Mouse (Mus musculus) embryonic facial prominence, embryonic 14.5 days (tissue): Measurements from ENCODE around the gene Adarb2. TPM values are rescaled to one million over a fixed set of nuclear protein-coding genes. Genes with fewer than 3 reads are reported as not detected.

Experiments
- ATAC-seq: fragments of 200-750 bp; cut with Nextera tagmentation; 2 replicates; pipeline ENCODE4 v1.8.0; 2017; ENCODE audit warnings: low read depth, moderate number of reproducible peaks, moderate TSS enrichment
- DNase-seq: peaks from one replicate; pipeline ENCODE4 v3.0.0-alpha.2; 2015; ENCODE audit warnings: low spot score
- H3K27ac ChIP-seq: fragments of 300-500 bp; sonication (generic); replicated peaks from 2 replicates; pipeline ENCODE4 v1.5.1; 2014; ENCODE audit warnings: low read depth, mild to moderate bottlenecking, low read length, moderate library complexity
- H3K27me3 ChIP-seq: fragments of 300-500 bp; sonication (generic); replicated peaks from 2 replicates; pipeline ENCODE4 v1.6.1; 2014; ENCODE audit warnings: low read length; ENCODE audit not compliant: control insufficient read depth, insufficient read depth
- H3K36me3 ChIP-seq: fragments of 300-500 bp; sonication (generic); 2 replicates; pipeline ENCODE4 v1.6.1; 2014; ENCODE audit warnings: low read length, mixed read lengths; ENCODE audit not compliant: control insufficient read depth, insufficient read depth
- H3K4me1 ChIP-seq: fragments of 300-500 bp; sonication (generic); 2 replicates; pipeline ENCODE4 v1.6.1; 2014; ENCODE audit warnings: antibody characterized with exemption, low read length; ENCODE audit not compliant: control insufficient read depth, insufficient read depth
- H3K4me2 ChIP-seq: fragments of 300-500 bp; sonication (generic); 2 replicates; pipeline ENCODE4 v1.6.1; 2014; ENCODE audit warnings: low read depth, mild to moderate bottlenecking, low read length, moderate library complexity, mixed read lengths
- H3K4me3 ChIP-seq: fragments of 300-500 bp; sonication (generic); 2 replicates; pipeline ENCODE4 v1.5.1; 2014; ENCODE audit warnings: low read depth, mild to moderate bottlenecking, low read length
- H3K9ac ChIP-seq: fragments of 300-500 bp; sonication (generic); 2 replicates; pipeline ENCODE4 v1.6.1; 2014; ENCODE audit warnings: low read depth, mild to moderate bottlenecking, low read length, moderate library complexity, mixed read lengths
- H3K9me3 ChIP-seq: fragments of 300-500 bp; sonication (generic); 2 replicates; pipeline ENCODE4 v1.6.1; 2016; ENCODE audit warnings: low read length; ENCODE audit not compliant: control insufficient read depth
- WGBS: fragments of 180-500 bp; shearing (Covaris S2); extraction: QIAGEN DNeasy Blood & Tissue Kit; methylation state at CpG from one replicate; pipeline ENCODE4 v1.1.7; 2014; 5-methylcytosine and 5-hydroxymethylcytosine counted together
- polyA plus RNA-seq: library from polyadenylated mRNA; unstranded; fragments of >200 nt; fragmentation: Nextera tagmentation; extraction: Ambion mirVana; gene quantifications from 2 replicates; pipeline ENCODE4 v1.2.1, GENCODE M21; 2014

Adarb2 gene
- polyA plus RNA-seq, 1 experiment from 2014 or later: 1.7 TPM

DNA sequence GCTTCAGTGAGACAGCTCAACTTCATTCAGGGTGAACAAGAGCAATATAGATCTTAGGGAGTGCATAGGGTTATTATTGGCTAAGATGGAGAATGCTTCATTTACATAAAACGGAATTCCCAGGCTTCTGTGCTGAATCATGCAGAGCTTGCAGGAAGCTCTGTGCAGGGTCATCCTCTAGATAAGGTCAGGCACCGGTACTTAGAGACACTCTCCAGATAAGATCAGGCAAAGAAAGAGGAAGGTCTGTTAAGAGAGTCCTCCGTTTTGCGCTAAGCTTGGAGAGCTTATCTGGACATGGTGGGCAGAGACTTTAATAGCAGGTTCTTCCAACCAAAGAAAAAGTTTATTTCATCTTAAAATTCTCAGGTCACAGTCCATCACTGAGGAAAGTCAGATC lies 542.9 kb downstream of the Adarb2 start:
- no peak overlapping the region for H3K4me2 ChIP-seq
- H3K36me3 ChIP-seq: no peaks in the 10 kb centered on the region
- 70% methylated on average over 4 of the region's 4 CpGs for WGBS
- H3K4me1 ChIP-seq: no peaks in the 10 kb centered on the region
- no peaks in the 10 kb centered on the region for H3K9me3 ChIP-seq
- no peaks in the 10 kb centered on the region for H3K27me3 ChIP-seq
- H3K27ac ChIP-seq: no peak overlapping the region
- ATAC-seq (no peak), DNase-seq (no peak)
- no peak overlapping the region for H3K4me3 ChIP-seq
- no peak overlapping the region for H3K9ac ChIP-seq

GRCm38 (mm10) chr13:8749451-8749850 lies 546.8 kb downstream of the Adarb2 start:
- Histone ChIP-seq H3K4me2 (no peak overlapping the region), H3K36me3 (no peaks in the 10 kb centered on the region), H3K27ac (no peak overlapping the region), H3K4me1 (no peaks in the 10 kb centered on the region), H3K27me3 (no peaks in the 10 kb centered on the region), H3K9me3 (no peaks in the 10 kb centered on the region; the same call in 1 of the 2 replicates), H3K4me3 (no peak overlapping the region), H3K9ac (no peak overlapping the region)
- ATAC-seq (no peak), DNase-seq (no peak)
- WGBS: 88% methylated on average over 6 of the region's 6 CpGs

GRCm38 (mm10) chr13:8760940-8761339 lies 558.3 kb downstream of the Adarb2 start:
- ATAC-seq: no peak
- no peak for DNase-seq
- 67% methylated on average over 8 of the region's 8 CpGs for WGBS

GRCm38 (mm10) chr13:8769654-8770227 lies 567.1 kb downstream of the Adarb2 start:
- Histone ChIP-seq H3K9ac (no peak overlapping the region), H3K27ac (no peak overlapping the region), H3K4me2 (no peak overlapping the region), H3K27me3 (no peaks in the 10 kb centered on the region), H3K9me3 (0 out of 2 replicates have a peak, but pooled peaks cover 4% of the 10 kb centered on the region), H3K36me3 (no peaks in the 10 kb centered on the region), H3K4me1 (no peaks in the 10 kb centered on the region), H3K4me3 (no peak overlapping the region)
- DNase-seq (no peak), ATAC-seq (no peak)
- 94% methylated on average over 7 of the region's 7 CpGs for WGBS

More at GRCm38 (mm10) chr13:8760940-8761339, 558.3 kb downstream of the Adarb2 start:
- Histone ChIP-seq H3K4me1 (no peaks in the 10 kb centered on the region), H3K4me3 (no peak overlapping the region), H3K9me3 (no peaks in the 10 kb centered on the region), H3K36me3 (no peaks in the 10 kb centered on the region), H3K27ac (no peak overlapping the region), H3K4me2 (no peak overlapping the region), H3K9ac (no peak overlapping the region), H3K27me3 (no peaks in the 10 kb centered on the region)

- Histone ChIP-seq H3K4me3 (no peak overlapping the region), H3K9me3 (0 out of 2 replicates have a peak, but pooled peaks cover 4% of the 10 kb centered on the region), H3K27ac (no peak overlapping the region), H3K4me2 (no peak overlapping the region), H3K36me3 (no peaks in the 10 kb centered on the region), H3K27me3 (no peaks in the 10 kb centered on the region), H3K9ac (no peak overlapping the region), H3K4me1 (no peaks in the 10 kb centered on the region)
- DNase-seq (no peak), ATAC-seq (no peak)
- 65% methylated on average over 4 of the region's 4 CpGs for WGBS
Observed at GRCm38 (mm10) chr13:8770616-8771015, 568.0 kb downstream of the Adarb2 start.

- ATAC-seq: no peak
- 50% methylated on average over 4 of the region's 4 CpGs for WGBS
- DNase-seq: peak; percentile 22
Observed at GRCm38 (mm10) chr13:8780441-8780840, 577.8 kb downstream of the Adarb2 start.

GRCm38 (mm10) chr13:8782636-8783035 lies 580.0 kb downstream of the Adarb2 start:
- no peak overlapping the region for H3K4me2 ChIP-seq
- no peaks in the 10 kb centered on the region for H3K27me3 ChIP-seq
- DNase-seq: no peak
- 26% methylated on average over 4 of the region's 4 CpGs for WGBS
- H3K4me3 ChIP-seq: no peak overlapping the region
- H3K4me1 ChIP-seq: no peaks in the 10 kb centered on the region
- H3K9me3 ChIP-seq: no peaks in the 10 kb centered on the region
- no peaks in the 10 kb centered on the region for H3K36me3 ChIP-seq
- no peak overlapping the region for H3K27ac ChIP-seq
- H3K9ac ChIP-seq: no peak overlapping the region
- no peak for ATAC-seq

More at GRCm38 (mm10) chr13:8780441-8780840, 577.8 kb downstream of the Adarb2 start:
- H3K36me3 ChIP-seq: no peaks in the 10 kb centered on the region
- H3K4me2 ChIP-seq: no peak overlapping the region
- H3K27me3 ChIP-seq: no peaks in the 10 kb centered on the region
- H3K4me3 ChIP-seq: no peak overlapping the region
- H3K9me3 ChIP-seq: no peaks in the 10 kb centered on the region
- H3K27ac ChIP-seq: no peak overlapping the region
- H3K9ac ChIP-seq: no peak overlapping the region
- no peaks in the 10 kb centered on the region for H3K4me1 ChIP-seq

DNA sequence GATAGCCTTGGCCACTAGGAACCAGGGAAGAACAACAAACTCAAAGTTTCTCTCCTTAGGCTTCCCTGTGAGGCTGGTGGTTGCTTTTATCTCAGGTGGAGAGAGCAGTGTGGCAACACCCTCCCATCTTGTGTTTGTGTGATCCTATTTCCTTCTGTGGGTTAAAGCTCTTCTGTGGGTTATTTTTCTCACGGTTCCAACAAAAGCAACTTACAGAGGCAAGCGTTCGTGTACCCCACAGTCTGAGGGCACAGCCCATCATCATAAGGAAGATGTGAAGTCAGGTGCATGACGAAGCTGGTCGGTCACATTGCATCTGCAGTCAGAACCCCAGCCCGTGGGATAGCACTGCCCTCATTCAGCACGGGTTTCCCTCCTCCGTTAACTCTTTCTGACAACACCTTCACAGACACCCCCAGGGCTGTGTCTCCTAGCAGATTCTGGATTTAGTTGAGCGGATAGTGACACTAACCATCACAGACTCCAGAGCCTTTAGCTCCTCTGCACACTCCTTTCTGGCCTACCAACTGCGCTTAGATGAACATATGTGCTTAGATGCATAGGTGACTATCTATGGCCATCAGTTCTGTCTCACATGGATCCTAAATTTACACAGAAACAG lies 581.1 kb downstream of the Adarb2 start:
- Histone ChIP-seq H3K4me2 (no peak overlapping the region), H3K9ac (no peak overlapping the region), H3K4me1 (no peaks in the 10 kb centered on the region), H3K4me3 (no peak overlapping the region), H3K27me3 (no peaks in the 10 kb centered on the region), H3K27ac (no peak overlapping the region), H3K36me3 (no peaks in the 10 kb centered on the region), H3K9me3 (no peaks in the 10 kb centered on the region)
- DNase-seq (no peak), ATAC-seq (no peak)
- 79% methylated on average over 10 of the region's 10 CpGs for WGBS
